Mouse (Mus musculus) thymus, postnatal 10 days (tissue): ENCODE measurements around the gene Ctcf.

Experiments
- DNase-seq, 2 experiments: peaks; one replicate each; pipeline ENCODE4 v3.0.0; 2021; ENCODE audit warnings: low spot score in 2 of 2

Gene Ctcf

GRCm38 (mm10) chr8:105700966-105701824 lies 64.8 kb downstream of the Ctcf start, which contains the start of the genes Acd and Pard6a:
Acd (minus strand) TSS chr8:105701102.
Pard6a (plus strand) TSS chr8:105701148.
- DNase-seq, result peak; percentile 89 to 98

- peak in 1 of 2 experiments; percentile 7 for DNase-seq
Measured at GRCm38 (mm10) chr8:105702001-105702401, 65.6 kb downstream of the Ctcf start.

- no peak for DNase-seq
Measured at GRCm38 (mm10) chr8:105702731-105703415, 66.5 kb downstream of the Ctcf start.

DNA sequence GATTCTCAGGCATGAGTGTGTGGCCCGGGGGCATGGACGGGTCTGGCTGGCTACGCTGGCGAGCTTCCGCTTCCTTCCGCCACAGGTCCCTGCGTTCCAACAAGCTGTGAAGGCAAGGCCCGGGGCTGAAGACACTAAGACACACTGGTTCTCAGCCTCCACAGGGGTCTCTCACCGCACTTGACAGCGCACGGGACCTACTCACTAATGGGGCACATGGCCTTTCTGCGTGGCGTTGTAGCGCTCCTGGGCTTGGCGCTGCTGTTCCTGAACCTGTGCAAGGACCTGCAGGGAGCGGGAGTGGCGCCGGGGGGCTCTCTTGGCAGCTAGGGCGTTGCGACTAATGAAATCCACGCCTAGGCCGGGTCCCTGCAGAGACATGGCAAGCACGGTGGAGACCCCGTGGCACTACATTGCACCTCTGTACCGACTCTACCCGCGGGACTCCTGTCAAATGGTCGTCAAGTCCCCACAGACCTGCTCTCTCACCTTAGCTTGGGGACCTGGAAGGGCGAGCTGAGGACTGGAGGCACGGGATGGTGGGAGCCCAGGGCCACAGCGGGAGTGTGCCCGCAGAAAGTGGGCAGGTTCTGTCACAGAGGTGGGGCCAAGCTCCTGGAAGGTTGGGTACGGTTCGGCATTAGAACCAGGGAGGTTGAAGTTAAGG lies 67.9 kb downstream of the Ctcf start:
- DNase-seq, result peak in 1 of 2 experiments; percentile 8

DNA sequence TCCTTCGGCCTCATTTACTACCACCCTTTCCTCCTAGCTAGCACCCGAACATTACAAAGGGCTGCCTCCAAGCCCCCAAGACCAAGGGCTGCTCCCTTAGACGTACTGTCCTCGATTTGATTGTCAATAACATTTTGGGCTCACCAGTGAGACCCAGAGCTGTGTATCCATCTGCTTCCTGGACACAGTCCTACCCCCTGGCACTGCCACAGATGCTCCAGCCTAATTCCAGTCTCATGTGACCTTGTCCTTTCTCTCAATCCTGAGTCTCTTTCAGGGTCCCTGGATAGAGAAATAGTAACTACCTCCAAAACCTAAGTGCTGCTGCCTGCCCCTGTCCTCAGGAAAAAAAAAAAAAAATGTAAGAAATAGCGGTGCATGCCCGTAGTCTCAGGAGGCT lies 68.6 kb downstream of the Ctcf start:
- no peak for DNase-seq

- no peak for DNase-seq
Measured at GRCm38 (mm10) chr8:105706426-105706825, 70.1 kb downstream of the Ctcf start.

DNA sequence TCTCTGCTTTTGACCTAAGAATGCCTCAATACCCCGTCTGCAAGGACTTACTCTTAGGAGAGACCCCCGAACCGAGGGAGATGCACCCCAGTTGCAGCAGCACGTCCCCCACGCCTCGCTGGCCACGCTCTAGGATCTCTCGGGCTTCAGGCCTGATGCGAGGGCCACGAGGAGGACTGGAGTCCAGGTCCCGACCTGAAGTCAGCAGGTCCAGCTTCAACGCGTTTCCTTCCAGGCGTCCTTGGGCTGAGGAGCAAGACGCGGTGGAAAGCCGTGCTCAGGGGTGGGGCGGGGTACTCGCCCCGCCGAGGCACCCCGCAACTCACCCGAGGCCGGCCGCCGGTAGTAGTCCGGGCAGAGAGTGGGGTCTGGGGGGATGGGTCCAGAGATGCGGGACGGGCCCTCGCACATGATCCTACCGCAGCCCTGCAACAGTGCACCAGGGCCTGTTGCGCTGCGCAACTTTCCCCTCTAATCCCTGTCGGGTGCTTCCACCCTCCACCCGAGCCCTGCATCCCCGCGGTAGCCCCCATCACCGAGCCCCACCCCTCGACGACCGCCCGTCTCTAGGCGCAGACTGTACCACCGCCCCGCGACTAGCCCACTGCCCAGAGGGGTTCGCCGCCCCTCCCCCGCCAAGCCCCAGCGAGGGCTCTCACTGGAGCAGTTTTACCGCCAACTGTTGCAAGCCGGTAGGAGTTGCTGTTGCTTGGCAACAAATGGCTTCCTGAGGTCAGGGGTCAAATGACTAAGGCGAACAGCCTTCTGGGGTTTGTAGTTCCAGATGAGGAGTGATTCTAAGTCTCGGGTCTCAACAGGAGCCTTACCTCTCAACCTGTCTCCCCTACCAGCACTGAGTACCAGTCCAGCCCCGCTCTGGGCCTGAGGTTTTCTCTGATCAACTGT lies 71.4 kb downstream of the Ctcf start, which contains the start of the genes 4933405L10Rik and Enkd1:
Gene 4933405L10Rik, plus strand, starts transcription at position 158 of the 906 bp plus-strand sequence.
Gene Enkd1, minus strand, starts transcription at position 713 of the 906 bp plus-strand sequence.
- peak; percentile 86 for DNase-seq

- DNase-seq, result peak in 1 of 2 experiments; percentile 7
Measured at GRCm38 (mm10) chr8:105708675-105709074, 72.3 kb downstream of the Ctcf start.

GRCm38 (mm10) chr8:105709317-105709716 lies 72.9 kb downstream of the Ctcf start:
- peak; percentile 3 to 7 for DNase-seq

GRCm38 (mm10) chr8:105712286-105712685 lies 75.9 kb downstream of the Ctcf start:
- no peak for DNase-seq

DNA sequence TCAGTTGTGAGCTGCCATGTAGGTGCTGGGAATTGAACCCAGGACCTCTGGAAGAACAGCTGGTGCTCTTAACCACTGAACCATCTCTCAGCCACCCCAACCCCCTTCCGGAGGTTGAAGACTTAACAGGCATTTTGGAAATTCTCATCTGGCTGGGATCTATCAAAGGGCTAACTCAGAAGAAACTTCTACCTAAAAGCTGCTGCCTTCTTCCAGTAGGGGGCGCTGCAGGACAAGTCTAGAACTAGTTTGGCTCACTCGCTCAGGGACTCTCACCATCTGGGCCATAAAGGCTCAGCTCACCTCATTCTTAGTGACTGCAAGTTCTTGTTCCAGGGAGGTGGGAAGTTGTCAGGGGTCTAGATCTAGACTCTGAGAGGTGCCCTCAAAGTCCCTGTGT lies 77.8 kb downstream of the Ctcf start:
- DNase-seq, result peak; percentile 79 to 96

- DNase-seq, result no peak
Measured at GRCm38 (mm10) chr8:105715042-105715441, 78.7 kb downstream of the Ctcf start.

DNA sequence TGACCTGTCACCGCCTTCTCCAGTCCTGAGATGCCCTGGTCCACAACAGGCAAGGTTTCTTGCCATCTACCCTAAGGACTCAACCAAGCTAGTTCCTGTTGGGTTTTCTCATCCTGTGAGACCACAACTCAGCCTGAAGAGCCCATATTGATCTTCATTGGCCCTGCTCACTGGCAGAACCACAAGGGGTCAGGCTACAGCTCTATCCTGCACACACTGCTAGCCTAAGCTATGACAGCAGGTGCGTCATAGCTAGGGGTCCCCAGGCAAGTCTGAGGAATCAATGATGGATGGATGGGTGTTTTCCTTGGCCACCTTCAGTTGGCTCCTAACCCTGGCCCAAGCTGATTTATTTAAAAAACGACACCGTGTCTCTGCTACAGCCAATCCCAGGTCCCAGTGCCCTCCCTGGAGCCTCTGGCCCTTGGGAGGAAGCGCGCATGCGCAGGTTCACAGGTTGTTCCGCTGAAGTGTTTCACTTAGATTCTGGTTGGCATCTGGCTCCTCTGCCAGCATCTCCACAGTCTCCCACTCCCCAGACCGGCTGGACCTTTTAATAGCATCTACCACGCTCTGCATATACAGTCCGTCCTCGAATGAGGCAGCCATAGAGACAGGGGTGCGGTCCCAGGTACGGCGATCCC lies 80.1 kb downstream of the Ctcf start:
- DNase-seq, result no peak

GRCm38 (mm10) chr8:105719637-105720036 lies 83.3 kb downstream of the Ctcf start:
- no peak for DNase-seq

DNA sequence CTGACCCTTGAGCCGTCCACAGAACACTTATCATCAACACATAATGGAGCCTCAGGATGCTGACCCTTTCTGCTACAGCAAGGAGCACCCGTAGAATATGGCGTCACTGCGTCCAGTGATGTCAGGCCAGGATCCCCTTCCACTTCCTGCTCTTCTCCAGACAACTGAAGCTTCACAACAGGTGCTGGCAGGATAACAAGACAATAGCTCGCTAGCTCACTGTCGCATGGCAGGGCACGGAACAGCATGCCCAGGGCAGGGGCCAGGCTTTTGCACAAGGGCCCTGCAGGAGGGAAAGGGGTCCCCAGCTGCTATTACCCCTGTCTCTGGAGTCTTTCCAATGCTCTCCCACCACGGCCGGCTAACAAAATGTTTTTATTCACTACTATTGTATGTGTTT lies 86.5 kb downstream of the Ctcf start:
- no peak for DNase-seq

DNA sequence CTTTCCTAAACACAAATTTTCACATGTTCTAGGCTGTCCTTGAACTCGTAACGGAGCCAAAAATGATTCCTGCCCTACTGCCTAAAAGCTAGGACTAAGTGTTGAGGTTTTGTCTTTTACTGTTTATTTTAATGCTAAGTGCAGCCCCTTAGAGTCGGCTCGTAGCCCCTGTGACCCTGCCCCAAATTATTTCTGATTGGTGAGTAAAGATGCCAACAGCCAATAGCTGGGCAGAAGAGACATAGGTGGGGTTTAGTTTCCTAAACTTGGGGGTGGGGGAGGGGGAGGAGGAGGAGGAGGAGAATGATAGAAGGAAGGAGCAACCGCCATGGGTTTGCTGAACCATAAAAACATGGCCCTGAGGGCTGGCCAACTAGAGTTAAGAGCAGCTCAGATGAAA lies 89.4 kb downstream of the Ctcf start:
- DNase-seq, result no peak

DNA sequence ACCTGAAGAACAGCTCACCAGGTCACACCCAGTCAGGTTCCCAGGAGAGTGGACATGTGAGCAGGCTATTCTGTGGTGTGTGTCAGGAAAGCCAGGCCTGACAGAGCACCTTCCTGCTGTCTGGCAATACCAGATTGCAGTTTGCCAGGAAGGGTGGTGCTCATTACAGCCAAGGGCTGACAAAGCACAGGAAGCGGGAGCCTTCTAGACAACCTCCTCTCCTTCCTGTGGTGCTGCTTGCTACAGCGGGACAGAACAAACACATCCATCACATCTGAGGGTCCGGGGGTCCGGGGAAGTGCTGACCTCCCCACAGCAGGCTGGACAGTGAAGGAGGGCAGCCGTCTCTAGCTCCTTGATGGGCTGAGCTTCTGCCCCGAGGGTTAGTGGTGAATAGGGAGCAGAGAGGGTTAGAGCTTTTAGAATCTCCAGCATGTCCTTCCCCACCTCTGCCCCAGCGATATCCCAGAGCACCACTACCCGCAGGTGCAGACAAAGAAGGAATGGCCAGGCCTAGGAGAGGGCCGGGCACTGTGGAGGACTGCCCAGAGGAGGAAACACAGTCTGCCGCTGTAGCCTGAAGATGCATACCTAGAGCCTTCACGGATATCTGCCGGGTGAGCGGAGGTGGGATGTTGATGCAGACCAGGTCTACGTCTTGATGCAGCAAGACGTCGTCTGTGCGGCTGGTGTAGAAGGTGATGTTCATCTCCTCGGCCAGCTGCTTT lies 91.2 kb downstream of the Ctcf start:
- no peak for DNase-seq

DNA sequence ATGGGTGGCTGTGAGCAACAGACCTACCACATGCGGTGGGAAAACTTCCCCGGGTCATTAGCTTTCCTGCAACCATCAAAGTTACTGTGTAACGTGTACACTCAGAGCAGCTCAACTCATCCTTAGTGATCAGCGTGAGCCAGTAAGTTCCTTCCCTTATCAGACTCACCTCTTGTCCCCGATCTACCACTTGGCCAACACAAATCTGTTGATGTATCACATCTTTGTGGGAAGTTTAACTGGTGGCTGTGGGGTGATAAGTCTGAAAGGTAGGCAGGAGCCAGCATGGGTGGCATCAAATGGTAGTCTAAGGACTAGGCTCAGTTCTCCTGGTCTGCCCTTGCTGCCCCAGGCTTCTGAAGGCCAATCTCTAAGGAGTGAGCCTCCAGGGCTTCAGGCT lies 95.8 kb downstream of the Ctcf start:
- no peak for DNase-seq
